Mouse (Mus musculus) cerebellum, adult 2 months (tissue): ENCODE measurements at regions not wholly inside any gene's neighbourhood (a gene's known extent, or its start where the extent isn't known, plus 50 kb on each side); places are given as distances from the start of the nearest gene placed in this dataset.

ENCODE experiments used
- CTCF ChIP-seq: fragments of 200-500 bp; IDR thresholded peaks from 2 replicates; pipeline ENCODE4 v1.5.1; 2011; ENCODE audit warnings: low read depth, mild to moderate bottlenecking, control low read depth, low read length, moderate library complexity, borderline replicate concordance; ENCODE audit not compliant: insufficient read depth
- POLR2A ChIP-seq: fragments of 200-500 bp; IDR thresholded peaks from 2 replicates; pipeline ENCODE4 v1.6.1; 2011; ENCODE audit warnings: low read length, control low read depth, borderline replicate concordance; ENCODE audit not compliant: insufficient read depth

- TF ChIP-seq POLR2A (no peak), CTCF (no peak)
Observed at GRCm38 (mm10) chr6:71057209-71057858, 86.9 kb downstream of the Thnsl2 start.
